Mouse (Mus musculus) retina, postnatal 7 days (tissue): Measurements from ENCODE around the gene Rab6b.
"Not testable (repeated sequence)": the region's sequence is repeated elsewhere in the genome, so short reads cannot be mapped to it uniquely, and the experiment has no call there.

Experiments used
- DNase-seq: peaks from one replicate; pipeline ENCODE4 v3.0.0-alpha.2; 2012; ENCODE audit warnings: low read depth, low spot score

The Rab6b gene

GRCm38 (mm10) chr9:103108341-103108798, 3.2 kb upstream of the Rab6b start:
- not testable (repeated sequence) for DNase-seq

GRCm38 (mm10) chr9:103108943-103109670, 2.5 kb upstream of the Rab6b start:
- DNase-seq: no peak

GRCm38 (mm10) chr9:103109911-103110310, 1.7 kb upstream of the Rab6b start:
- no peak for DNase-seq

GRCm38 (mm10) chr9:103110727-103111501, 673 bp upstream of the Rab6b start:
- no peak for DNase-seq

GRCm38 (mm10) chr9:103112471-103113271, 1.1 kb downstream of the Rab6b start:
- DNase-seq: no peak

- DNase-seq: no peak
Observed at GRCm38 (mm10) chr9:103113351-103113750, 1.8 kb downstream of the Rab6b start.

GRCm38 (mm10) chr9:103114326-103114725, 2.7 kb downstream of the Rab6b start:
- DNase-seq: no peak

- DNase-seq: no peak
Observed at GRCm38 (mm10) chr9:103114901-103115300, 3.3 kb downstream of the Rab6b start.

- no peak for DNase-seq
Observed at GRCm38 (mm10) chr9:103116941-103117340, 5.4 kb downstream of the Rab6b start.

- no peak for DNase-seq
Observed at GRCm38 (mm10) chr9:103117495-103117894, 5.9 kb downstream of the Rab6b start.

GRCm38 (mm10) chr9:103117951-103118350, 6.4 kb downstream of the Rab6b start:
- DNase-seq: no peak

- DNase-seq: no peak
Observed at GRCm38 (mm10) chr9:103118651-103119275, 7.2 kb downstream of the Rab6b start.

GRCm38 (mm10) chr9:103119781-103120180, 8.2 kb downstream of the Rab6b start:
- no peak for DNase-seq

GRCm38 (mm10) chr9:103120231-103120630, 8.6 kb downstream of the Rab6b start:
- no peak for DNase-seq

GRCm38 (mm10) chr9:103121546-103121945, 10.0 kb downstream of the Rab6b start:
- DNase-seq: no peak

- DNase-seq: no peak
Observed at GRCm38 (mm10) chr9:103124746-103125145, 13.2 kb downstream of the Rab6b start.

- no peak for DNase-seq
Observed at GRCm38 (mm10) chr9:103133493-103134124, 22.0 kb downstream of the Rab6b start.

GRCm38 (mm10) chr9:103134450-103135030, 23.0 kb downstream of the Rab6b start:
- no peak for DNase-seq

- DNase-seq: no peak
Observed at GRCm38 (mm10) chr9:103139481-103139880, 27.9 kb downstream of the Rab6b start.

GRCm38 (mm10) chr9:103140384-103140783, 28.8 kb downstream of the Rab6b start:
- DNase-seq: no peak

GRCm38 (mm10) chr9:103141266-103141665, 29.7 kb downstream of the Rab6b start:
- DNase-seq: no peak
